Mouse (Mus musculus): ENCODE measurements at regions not wholly inside any gene's neighbourhood (a gene's known extent, or its start where the extent isn't known, plus 50 kb on each side); places are given as distances from the start of the nearest gene placed in this dataset.

- DNase-seq (ENCODE audit: low read depth, low spot score): no peak
Measured at GRCm38 (mm10) chr1:61175239-61175638, 197.5 kb downstream of the Icos start.

DNA sequence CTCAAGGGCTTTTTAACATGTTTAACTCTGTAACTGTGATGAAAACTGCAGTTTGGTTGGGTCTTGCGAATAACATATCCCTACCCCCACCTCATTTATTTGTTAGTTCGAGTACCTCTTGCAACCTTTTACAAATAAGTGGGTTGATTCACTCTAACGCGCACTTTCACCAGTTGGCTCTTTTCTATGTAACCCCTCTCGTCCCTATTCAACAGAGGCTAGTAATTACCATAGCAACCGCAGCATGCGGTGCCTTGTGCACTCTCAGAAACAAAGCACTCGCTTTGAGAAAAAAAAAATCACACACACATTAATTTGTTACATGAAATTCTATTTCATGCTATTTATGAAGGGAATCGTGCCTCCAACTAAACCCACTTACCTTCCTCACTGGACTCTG is 201.7 kb downstream of the Icos start:
- no peak for DNase-seq (ENCODE audit: low read depth, low spot score)

GRCm38 (mm10) chr1:61181099-61181821 is 203.5 kb downstream of the Icos start:
- DNase-seq (ENCODE audit: low read depth, low spot score): peak; percentile 79

DNA sequence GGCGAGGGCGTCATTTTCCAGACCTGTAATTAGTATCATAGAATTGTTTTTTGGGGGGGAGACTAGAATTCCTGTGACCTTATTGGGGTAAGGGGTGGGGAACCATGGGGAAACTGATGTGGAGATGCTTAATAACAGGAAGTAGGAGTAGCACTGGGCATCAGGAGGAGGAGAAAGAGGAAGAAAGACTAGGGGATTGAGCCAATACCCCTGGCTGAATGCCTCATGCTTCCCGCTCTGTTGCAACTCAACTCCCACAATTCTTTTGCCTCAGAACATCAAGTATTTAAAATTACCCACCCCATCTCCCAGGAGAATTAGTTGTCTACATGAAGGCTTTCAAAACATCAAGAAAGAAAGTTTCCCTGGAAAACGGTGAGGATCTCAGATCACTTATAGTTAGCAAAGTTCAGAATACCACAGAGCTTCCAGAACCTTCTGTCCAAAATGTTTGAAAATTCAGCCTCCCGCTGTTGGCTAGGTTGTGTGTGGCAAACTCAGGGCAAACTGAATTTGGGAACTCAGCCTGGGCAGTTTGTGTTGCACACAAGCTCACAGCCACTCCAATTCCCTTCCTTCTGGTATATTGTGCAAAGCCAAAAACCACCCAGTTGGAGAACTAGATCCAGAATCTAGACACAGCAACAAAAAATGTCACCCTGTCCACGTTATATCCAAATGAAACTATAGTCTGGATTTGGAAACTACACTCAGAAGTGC is 209.8 kb downstream of the Icos start:
- no peak for DNase-seq (ENCODE audit: low read depth, low spot score)

- DNase-seq (ENCODE audit: low read depth, low spot score): no peak
Measured at GRCm38 (mm10) chr1:61190921-61191320, 213.2 kb downstream of the Icos start.

GRCm38 (mm10) chr1:61198549-61199062 is 220.9 kb downstream of the Icos start:
- no peak for DNase-seq (ENCODE audit: low read depth, low spot score)

DNA sequence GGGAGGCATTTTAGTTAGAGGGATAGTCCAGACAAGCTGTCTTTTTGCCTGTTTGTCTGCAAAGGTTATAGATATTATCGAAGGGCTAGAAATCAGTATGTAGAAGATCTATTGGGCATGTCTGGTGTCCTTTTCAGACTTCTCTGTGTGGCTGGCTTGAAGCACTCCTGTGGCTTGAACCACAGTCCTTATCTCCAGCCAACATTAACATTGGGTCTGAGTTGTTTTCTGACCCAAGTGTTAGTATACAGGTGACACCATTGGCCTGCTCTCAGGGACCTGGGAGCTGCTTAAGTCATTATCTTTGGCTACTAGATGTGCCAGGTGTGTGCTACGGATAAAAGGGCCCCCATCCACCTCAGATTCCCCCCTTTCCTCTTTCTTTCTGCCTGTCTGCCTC is 223.3 kb downstream of the Icos start:
- no peak for DNase-seq (ENCODE audit: low read depth, low spot score)

DNA sequence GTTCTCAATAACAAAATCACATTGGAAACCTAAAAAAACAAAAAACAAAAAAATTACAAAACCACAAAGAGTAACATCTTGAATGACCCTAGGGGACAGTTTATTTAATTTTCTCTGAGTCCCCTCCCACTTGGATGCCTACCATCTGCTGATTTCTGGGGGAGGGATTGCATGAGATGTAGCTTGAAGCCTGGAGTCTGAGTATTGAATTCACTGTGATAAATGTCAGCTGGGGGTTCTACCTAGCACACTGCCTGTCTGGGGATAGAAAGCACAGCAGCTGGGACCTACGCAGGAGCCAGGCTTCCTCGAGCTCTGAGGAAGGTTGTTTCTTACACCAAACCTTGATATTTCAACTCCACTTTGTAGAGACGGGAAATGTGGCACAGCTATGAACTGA is 224.4 kb downstream of the Icos start:
- DNase-seq (ENCODE audit: low read depth, low spot score): no peak

DNA sequence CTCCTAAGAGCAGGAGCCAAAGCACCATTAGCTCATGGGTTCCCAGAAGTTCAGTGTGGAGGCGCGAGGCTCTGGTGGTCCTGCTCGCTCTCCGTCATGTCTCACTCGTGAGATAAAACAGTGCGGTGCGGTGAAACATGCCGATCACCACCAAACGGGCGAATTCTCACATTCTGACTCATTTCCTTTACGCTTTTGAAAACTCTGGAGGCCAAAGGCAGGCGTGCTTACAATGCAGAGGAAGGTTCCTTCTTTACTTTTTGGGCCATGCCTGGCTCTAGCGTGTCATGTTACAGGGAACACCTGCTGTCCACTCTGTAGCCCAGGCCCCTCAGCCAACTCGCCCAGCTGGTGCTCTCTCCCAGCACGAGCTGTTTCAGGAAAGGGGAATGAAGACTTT is 225.4 kb downstream of the Icos start:
- no peak for DNase-seq (ENCODE audit: low read depth, low spot score)

DNA sequence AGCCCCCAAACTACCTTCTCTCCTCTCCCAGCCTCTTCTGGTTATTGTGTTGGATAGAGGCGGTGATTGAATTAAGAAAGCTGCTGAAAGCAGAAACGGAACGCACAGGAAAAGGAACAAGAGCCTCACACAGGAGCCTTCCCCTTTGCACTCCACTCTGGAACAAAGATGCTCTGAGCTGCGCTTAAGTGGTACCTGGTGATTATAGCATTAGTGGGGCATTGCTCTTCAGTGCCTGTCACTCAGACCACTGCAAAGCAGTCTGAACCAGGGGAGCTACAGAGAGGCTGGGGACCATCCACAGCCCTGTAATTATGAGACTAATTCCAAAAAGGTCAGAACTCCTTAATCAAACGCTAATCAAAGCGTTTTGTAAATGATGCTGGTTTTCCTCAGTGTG is 225.9 kb downstream of the Icos start:
- DNase-seq (ENCODE audit: low read depth, low spot score): no peak

- no peak for DNase-seq (ENCODE audit: low read depth, low spot score)
Measured at GRCm38 (mm10) chr1:61205137-61205536, 227.4 kb downstream of the Icos start.

DNA sequence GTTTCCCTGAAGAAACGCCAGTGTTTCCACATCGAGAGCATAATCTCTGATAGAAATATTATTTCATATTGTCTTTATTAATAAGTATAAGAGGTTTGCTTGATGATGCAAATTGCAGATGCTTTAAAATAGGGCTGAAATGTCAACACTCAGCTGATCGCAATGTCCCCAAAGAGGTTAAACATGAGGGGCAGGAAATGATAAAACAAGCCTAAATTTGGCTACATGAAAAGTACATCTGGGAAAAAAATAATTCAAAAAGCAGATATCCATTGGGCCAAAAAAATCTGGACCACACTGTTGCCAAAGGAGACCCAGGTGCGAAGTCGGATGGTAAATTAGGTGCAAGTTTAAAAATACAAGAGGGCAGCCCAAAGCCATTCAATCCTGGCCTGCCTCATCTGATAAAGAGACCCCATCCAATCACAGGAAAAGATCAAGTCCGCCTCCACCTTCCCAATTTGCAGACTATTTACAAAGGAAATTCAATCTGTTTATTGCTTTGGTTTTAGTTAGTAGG is 229.2 kb downstream of the Icos start:
- no peak for DNase-seq (ENCODE audit: low read depth, low spot score)

GRCm38 (mm10) chr1:61208386-61208785 is 230.7 kb downstream of the Icos start:
- no peak for DNase-seq (ENCODE audit: low read depth, low spot score)

GRCm38 (mm10) chr1:61221131-61221530 is 243.4 kb downstream of the Icos start:
- DNase-seq (ENCODE audit: low read depth, low spot score): no peak

DNA sequence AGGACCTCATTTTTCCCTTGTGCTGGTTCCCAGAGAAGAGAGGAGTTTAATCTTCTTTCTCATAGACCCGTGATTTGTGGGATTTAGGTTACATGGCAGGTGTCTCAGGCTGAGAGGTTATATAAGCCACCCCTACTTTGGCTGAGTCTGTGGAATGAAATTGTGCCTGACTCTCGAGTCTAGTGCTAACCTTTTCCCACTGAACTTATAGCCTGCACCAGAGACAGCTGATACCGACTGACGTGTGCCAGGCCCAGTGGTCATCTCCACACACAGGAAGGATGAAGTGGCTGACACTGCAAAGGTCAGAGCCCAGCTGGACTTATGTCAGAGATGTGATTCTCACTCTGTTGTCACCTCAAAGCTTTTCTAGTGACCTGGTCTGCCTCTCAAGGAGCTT is 251.2 kb downstream of the Icos start:
- no peak for DNase-seq (ENCODE audit: low read depth, low spot score)

DNA sequence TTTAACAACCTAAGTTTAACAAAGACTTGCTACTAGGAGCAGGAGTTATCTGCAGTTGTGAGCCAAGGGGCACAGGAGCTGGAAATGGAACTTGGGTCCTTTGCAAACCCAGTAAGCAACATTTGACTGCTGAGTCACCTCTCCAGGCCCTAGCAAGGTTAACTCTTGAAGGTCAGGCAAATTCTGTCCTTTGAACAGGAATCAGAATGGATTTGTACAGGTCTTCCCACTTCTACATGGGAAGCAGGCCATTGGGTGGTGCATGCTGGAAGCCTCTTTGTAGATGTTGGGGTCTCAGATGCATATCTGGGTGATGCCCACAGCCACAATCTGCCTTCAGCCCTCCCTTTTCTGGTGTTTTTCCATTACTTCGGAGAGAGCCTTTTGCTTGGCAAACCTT is 255.3 kb downstream of the Icos start:
- DNase-seq (ENCODE audit: low read depth, low spot score): no peak

- DNase-seq (ENCODE audit: low read depth, low spot score): no peak
Measured at GRCm38 (mm10) chr1:61233476-61234297, 256.0 kb downstream of the Icos start.

GRCm38 (mm10) chr1:61234298-61234682 is 256.6 kb downstream of the Icos start:
- no peak for DNase-seq (ENCODE audit: low read depth, low spot score)

DNA sequence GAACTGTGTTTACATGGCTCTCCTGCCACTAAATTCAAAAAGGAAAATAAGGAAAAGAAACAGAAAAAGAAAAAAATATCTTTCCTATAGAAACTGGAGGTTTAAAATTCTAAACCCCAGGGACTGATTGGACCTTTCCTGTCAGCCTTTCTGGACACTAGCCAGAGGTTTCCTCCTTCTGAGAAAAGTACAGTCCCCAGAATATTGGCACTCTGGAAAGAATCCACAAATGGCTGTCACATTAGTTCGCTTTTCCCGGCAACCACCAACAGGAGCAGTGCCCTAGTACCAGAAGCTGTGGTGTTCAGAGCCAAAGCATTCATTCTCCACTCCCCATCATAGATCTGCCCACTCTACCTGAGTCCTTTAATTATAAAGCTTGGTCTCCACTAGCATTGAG is 258.8 kb downstream of the Icos start:
- no peak for DNase-seq (ENCODE audit: low read depth, low spot score)

GRCm38 (mm10) chr1:61238668-61239067 is 260.9 kb downstream of the Icos start:
- no peak for DNase-seq (ENCODE audit: low read depth, low spot score)

DNA sequence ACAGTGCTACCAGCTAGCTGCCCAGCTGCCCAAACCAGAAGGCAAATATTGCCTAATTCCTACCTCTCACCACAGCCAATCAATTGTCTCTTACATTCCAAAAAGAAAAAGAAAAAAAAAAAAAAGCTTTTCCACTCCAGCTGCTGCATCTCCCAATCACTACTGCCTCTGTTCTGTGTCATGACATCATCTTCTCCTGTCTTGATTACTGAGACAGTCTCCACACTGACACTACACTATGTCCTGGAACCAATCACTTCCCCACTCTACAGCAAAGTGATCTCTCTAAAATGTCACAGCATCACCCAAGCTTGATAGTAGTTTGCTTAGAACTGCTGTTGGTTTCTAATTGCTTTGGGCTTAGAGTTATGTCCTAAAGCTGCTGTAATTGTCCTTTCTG is 279.8 kb downstream of the Icos start:
- no peak for DNase-seq (ENCODE audit: low read depth, low spot score)

DNA sequence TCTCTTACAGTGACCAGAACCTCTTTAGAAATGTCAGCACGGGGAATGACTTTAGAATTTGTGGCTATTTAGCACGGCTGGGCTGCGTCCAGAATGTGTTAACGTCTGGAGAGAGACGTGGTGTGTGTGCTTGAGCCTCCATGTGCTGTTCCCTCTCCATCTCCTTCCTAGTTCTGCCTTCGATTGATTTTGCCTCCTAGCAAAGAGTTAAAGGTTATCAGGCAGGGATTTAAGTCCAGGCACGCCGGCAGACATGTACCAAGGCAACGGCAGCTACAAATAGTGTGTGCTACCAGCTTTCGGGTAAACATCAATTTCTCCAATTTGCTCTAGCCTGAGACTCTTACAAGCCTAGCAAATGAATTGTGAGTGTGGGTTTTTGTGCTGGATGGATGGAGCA is 285.7 kb downstream of the Icos start:
- DNase-seq (ENCODE audit: low read depth, low spot score): no peak
